Comparison of ENCODE assay signal across 18 mouse cellular contexts in the genomic region with DNA sequence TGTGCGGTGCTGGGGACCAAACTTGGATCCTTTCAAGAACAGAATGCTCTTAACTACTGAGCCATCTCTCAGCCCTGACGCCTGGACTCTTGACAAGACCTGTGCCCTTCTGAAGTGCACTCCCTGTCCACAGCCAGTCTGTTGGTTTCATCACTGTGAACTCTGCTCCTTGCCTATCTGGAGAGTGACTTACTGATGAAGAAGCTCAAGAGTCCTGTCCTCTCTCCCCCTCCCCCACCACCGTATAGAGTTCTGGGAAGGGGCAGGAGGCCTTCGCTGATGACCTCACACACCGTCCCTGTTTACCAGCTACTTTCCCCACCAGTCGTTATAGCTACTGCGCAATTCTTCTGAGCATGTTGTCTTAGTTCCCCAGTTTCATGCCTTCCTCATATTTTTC. TPM values are rescaled to one million over a fixed set of nuclear protein-coding genes. Genes with fewer than 3 reads are reported as not detected.
DNase-seq lines count a peak whose midpoint lies in the region; ATAC-seq lines count a peak whose summit lies in the region.
"Had no signal": no experiment of that assay in that cellular context is flagged by ENCODE, and none has a peak within 500 bp of the region (broad histone marks: within the 10 kb centered on the region; RNA-seq: fewer than 3 reads in every experiment).

No protein-coding gene starts in this region.

- peaks cover 28% of the 10 kb centered on the region for H3K4me1 ChIP-seq in heart, embryonic 10.5 days
- peaks cover under 1% of the 10 kb centered on the region; the same call in 1 of the 2 replicates for H3K4me1 ChIP-seq in neural tube, embryonic 11.5 days (ENCODE audit: control insufficient read depth, insufficient read depth, low read length)
- peaks cover 12% of the 10 kb centered on the region for H3K4me1 ChIP-seq in neural tube, embryonic 15.5 days
- H3K4me1 ChIP-seq in liver, embryonic 16.5 days (ENCODE audit: control insufficient read depth, low read depth, low read length): peaks cover 15% of the 10 kb centered on the region
- peaks cover 16% of the 10 kb centered on the region for H3K4me1 ChIP-seq in forebrain, embryonic 16.5 days (replicated peaks; ENCODE audit: control insufficient read depth, insufficient read depth, low read length)

- no peak overlapping the region for H3K4me2 ChIP-seq in neural tube, embryonic 11.5 days (ENCODE audit: low read depth)
- H3K4me2 ChIP-seq in neural tube, embryonic 15.5 days: no peak overlapping the region
- H3K4me2 ChIP-seq in liver, embryonic 16.5 days (ENCODE audit: low read depth, low read length): no peak overlapping the region
- no peak overlapping the region for H3K4me2 ChIP-seq in forebrain, embryonic 16.5 days (ENCODE audit: low read length)
- H3K4me2 ChIP-seq: forebrain, embryonic 15.5 days; hindbrain, embryonic 14.5 days; midbrain, embryonic 15.5 days had no signal

- H3K4me3 ChIP-seq in heart, embryonic 10.5 days: no peak overlapping the region
- no peak overlapping the region for H3K4me3 ChIP-seq in neural tube, embryonic 11.5 days (ENCODE audit: low read depth, low read length)
- H3K4me3 ChIP-seq in neural tube, embryonic 15.5 days (replicated peaks): no peak overlapping the region
- no peak overlapping the region for H3K4me3 ChIP-seq in liver, embryonic 16.5 days (ENCODE audit: low read depth, low read length)
- no peak overlapping the region for H3K4me3 ChIP-seq in forebrain, embryonic 16.5 days (replicated peaks; ENCODE audit: low read length)
- H3K4me3 ChIP-seq: forebrain, embryonic 15.5 days; midbrain, embryonic 15.5 days had no signal

- ATAC-seq in neural tube, embryonic 11.5 days (ENCODE audit: insufficient read depth, low FRiP score, low TSS enrichment): no peak
- no peak for ATAC-seq in neural tube, embryonic 15.5 days (ENCODE audit: low FRiP score)
- ATAC-seq in liver, embryonic 16.5 days (ENCODE audit: low read depth): peak; percentile 70
- ATAC-seq in forebrain, embryonic 16.5 days: no peak
- ATAC-seq: forebrain, embryonic 15.5 days; midbrain, embryonic 15.5 days had no signal

- peaks cover 36% of the 10 kb centered on the region for H3K36me3 ChIP-seq in heart, embryonic 10.5 days
- H3K36me3 ChIP-seq in neural tube, embryonic 11.5 days (ENCODE audit: control insufficient read depth, insufficient read depth, low read length): peaks cover 3% of the 10 kb centered on the region; the same call in 1 of the 2 replicates
- no peaks in the 10 kb centered on the region for H3K36me3 ChIP-seq in neural tube, embryonic 15.5 days
- peaks cover 7% of the 10 kb centered on the region; the same call in 1 of the 2 replicates for H3K36me3 ChIP-seq in liver, embryonic 16.5 days (ENCODE audit: control insufficient read depth, insufficient read depth)
- no peaks in the 10 kb centered on the region; the same call in 1 of the 2 replicates for H3K36me3 ChIP-seq in forebrain, embryonic 16.5 days (ENCODE audit: control insufficient read depth, insufficient read depth)
- H3K36me3 ChIP-seq: forebrain, embryonic 15.5 days; midbrain, embryonic 15.5 days had no signal

- no peaks in the 10 kb centered on the region for H3K9me3 ChIP-seq in heart, embryonic 10.5 days
- no peaks in the 10 kb centered on the region for H3K9me3 ChIP-seq in neural tube, embryonic 11.5 days (ENCODE audit: control insufficient read depth, low read length)
- H3K9me3 ChIP-seq in neural tube, embryonic 15.5 days (replicated peaks): no peaks in the 10 kb centered on the region
- H3K9me3 ChIP-seq in liver, embryonic 16.5 days (replicated peaks; ENCODE audit: control insufficient read depth, low read length): no peaks in the 10 kb centered on the region
- no peaks in the 10 kb centered on the region for H3K9me3 ChIP-seq in forebrain, embryonic 16.5 days (ENCODE audit: control insufficient read depth, low read length)
- H3K9me3 ChIP-seq: forebrain, embryonic 15.5 days; midbrain, embryonic 15.5 days had no signal

- no peak for DNase-seq in heart, embryonic 10.5 days (ENCODE audit: low spot score)
- DNase-seq in heart, adult 18-20 months: no peak
- DNase-seq in neural tube, embryonic 11.5 days (ENCODE audit: low spot score): no peak
- no peak for DNase-seq in ovary, postnatal 14 days (ENCODE audit: low spot score)
- DNase-seq in cerebellum, adult 18-20 months: no peak
- DNase-seq: cerebellum, adult 11-12 months; heart, adult 11 months; heart, postnatal 10 days; kidney, adult 8-10 months; thymus, adult 2 months had no signal

- no peaks in the 10 kb centered on the region for H3K27me3 ChIP-seq in heart, embryonic 10.5 days (ENCODE audit: insufficient read depth, poor library complexity, severe bottlenecking)
- H3K27me3 ChIP-seq in neural tube, embryonic 11.5 days (ENCODE audit: control insufficient read depth, insufficient read depth, low read length): no peaks in the 10 kb centered on the region
- no peaks in the 10 kb centered on the region for H3K27me3 ChIP-seq in neural tube, embryonic 15.5 days (replicated peaks)
- H3K27me3 ChIP-seq in liver, embryonic 16.5 days (ENCODE audit: control insufficient read depth, insufficient read depth, low read depth, low read length): no peaks in the 10 kb centered on the region
- no peaks in the 10 kb centered on the region for H3K27me3 ChIP-seq in forebrain, embryonic 16.5 days (replicated peaks; ENCODE audit: control insufficient read depth, insufficient read depth, low read length)
- H3K27me3 ChIP-seq: forebrain, embryonic 15.5 days; midbrain, embryonic 15.5 days had no signal

- H3K27ac ChIP-seq in heart, embryonic 10.5 days: peak overlapping the region; percentile 36; the same call in 1 of the 2 replicates
- H3K27ac ChIP-seq in neural tube, embryonic 11.5 days (ENCODE audit: low read depth, low read length): no peak overlapping the region
- no peak overlapping the region for H3K27ac ChIP-seq in neural tube, embryonic 15.5 days (replicated peaks)
- peak overlapping the region; percentile 54; the same call in 1 of the 2 replicates for H3K27ac ChIP-seq in liver, embryonic 16.5 days (ENCODE audit: low read length)
- H3K27ac ChIP-seq in forebrain, embryonic 16.5 days (ENCODE audit: low read length): no peak overlapping the region
- H3K27ac ChIP-seq: forebrain, embryonic 15.5 days; hindbrain, embryonic 14.5 days; liver, embryonic 14.5 days; macrophage; midbrain, embryonic 15.5 days had no signal

- H3K9ac ChIP-seq in neural tube, embryonic 11.5 days (ENCODE audit: low read length): 0 out of 2 replicates have a peak overlapping the region, but pooled peaks have one; percentile 11
- no peak overlapping the region for H3K9ac ChIP-seq in neural tube, embryonic 15.5 days (replicated peaks)
- H3K9ac ChIP-seq in liver, embryonic 16.5 days (ENCODE audit: low read depth, low read length): no peak overlapping the region
- H3K9ac ChIP-seq in forebrain, embryonic 16.5 days (replicated peaks; ENCODE audit: low read depth, low read length): no peak overlapping the region
- H3K9ac ChIP-seq: forebrain, embryonic 15.5 days; hindbrain, embryonic 14.5 days; liver, embryonic 14.5 days; midbrain, embryonic 15.5 days had no signal

- WGBS in heart, embryonic 10.5 days: 56% methylated on average over 7 of the region's 7 CpGs
- whole genome bisulfite sequencing in neural tube, embryonic 11.5 days: 86% methylated on average over 7 of the region's 7 CpGs
- WGBS in neural tube, embryonic 15.5 days: 83% methylated on average over 7 of the region's 7 CpGs
- WGBS in liver, embryonic 16.5 days (ENCODE audit: insufficient replicate concordance): 60% methylated on average over 7 of the region's 7 CpGs
- WGBS in forebrain, embryonic 16.5 days: 76% methylated on average over 7 of the region's 7 CpGs

RNA-seq across cellular contexts. Expression of gene Notch2, which starts 55.8 kb away (rescaled TPM):
- 11.2 and 16.8 TPM in 2 replicates for polyA plus RNA-seq in heart, embryonic 10.5 days (2016; fragmentation: Nextera tagmentation; extraction: Ambion mirVana)
- 10 to 100 TPM; 15.2 to 17.6 TPM for total RNA-seq in heart, adult 18-20 months (2021)
- polyA plus RNA-seq in neural tube, embryonic 11.5 days (2014; fragmentation: Nextera tagmentation; extraction: Ambion mirVana): 22.3 and 24.6 TPM in 2 replicates
- polyA plus RNA-seq in neural tube, embryonic 15.5 days (2015; fragmentation: Nextera tagmentation; extraction: Ambion mirVana): 9.0 and 11.3 TPM in 2 replicates
- polyA plus RNA-seq in liver, embryonic 16.5 days (2015; fragmentation: Nextera tagmentation; extraction: Ambion mirVana): 7.2 and 7.9 TPM in 2 replicates
- 14.6 and 19.5 TPM in 2 replicates for polyA plus RNA-seq in forebrain, embryonic 16.5 days (2015; fragmentation: Nextera tagmentation; extraction: Ambion mirVana)

Comparison
In these comparisons a context has a peak if more than half of its experiments do, and no peak if none do; other contexts are left out.
1. H3K27ac ChIP-seq: peak in heart, embryonic 10.5 days (single experiment) and liver, embryonic 16.5 days (single experiment); none in neural tube, embryonic 11.5 days (single experiment), neural tube, embryonic 15.5 days (single experiment) and forebrain, embryonic 16.5 days (single experiment).